Mouse (Mus musculus) heart, postnatal 0 days (tissue): ENCODE measurements around the gene Sox30.

Experiments used
- CTCF ChIP-seq: IDR thresholded peaks from 2 replicates; pipeline ENCODE4 v1.5.1; 2016; ENCODE audit warnings: antibody characterized with exemption, control low read depth, low read depth
- EP300 ChIP-seq: IDR thresholded peaks from 2 replicates; pipeline ENCODE4 v1.6.1; 2016; ENCODE audit warnings: antibody characterized with exemption, low read depth

DNA sequence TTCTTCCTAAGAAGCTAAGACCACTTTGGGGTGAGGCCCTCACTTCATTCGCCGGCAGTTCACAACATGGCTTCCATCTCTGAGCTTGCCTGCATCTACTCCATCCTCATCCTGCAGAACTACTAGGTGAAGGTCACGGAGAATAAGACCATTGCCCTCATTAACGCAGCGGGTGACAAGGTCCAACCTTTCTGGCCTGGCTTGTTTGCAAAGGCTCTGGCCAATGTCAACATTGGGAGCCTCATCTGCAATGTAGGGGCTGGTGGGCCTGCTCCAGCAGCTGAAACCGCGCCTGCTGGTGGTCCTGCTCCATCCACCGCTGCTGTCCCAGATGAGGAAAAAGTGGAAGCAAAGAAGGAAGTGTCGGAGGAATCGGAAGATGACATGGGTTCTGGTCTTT lies 56.3 kb downstream of the Sox30 start:
- TF ChIP-seq CTCF (no peak), EP300 (no peak)
